Mouse (Mus musculus) central nervous system, embryonic 18 days (tissue): ENCODE measurements around the gene Cd82. TPM values are rescaled to one million over a fixed set of nuclear protein-coding genes. Genes with fewer than 3 reads are reported as not detected.

Experiments used
- polyA plus RNA-seq: library from polyadenylated mRNA; depleted of rRNA; stranded (reverse); fragments of >200 nt; gene quantifications from 2 replicates; pipeline ENCODE4 v1.2.3, GENCODE M21; 2012; rRNA removed

Gene Cd82
- polyA plus RNA-seq: 20.9 and 21.4 TPM in 2 replicates

GRCm38 (mm10) chr2:93462760-93463159 lies at the start of gene Cd82:
Gene Cd82, minus strand, starts transcription at chr2:93463140.

Other genes starting within 250 kb of the Cd82 start
- 17.5 and 17.7 TPM in 2 replicates for gene Tspan18, start 128.6 kb downstream of the Cd82 start, polyA plus RNA-seq
- not detected in 2 replicates for gene Gm10803, start 97.4 kb upstream of the Cd82 start, polyA plus RNA-seq
- 1.3 and 1.4 TPM in 2 replicates for gene Alx4, start 179.2 kb upstream of the Cd82 start, polyA plus RNA-seq